Mouse (Mus musculus) spleen, adult 12 weeks (tissue): ENCODE measurements at regions not wholly inside any gene's neighbourhood (a gene's known extent, or its start where the extent isn't known, plus 50 kb on each side); places are given as distances from the start of the nearest gene placed in this dataset.

Source experiments
- DNase-seq: peaks from one replicate; pipeline ENCODE4 v3.0.0; 2022; ENCODE audit warnings: low spot score

GRCm38 (mm10) chr5:102287131-102287530 lies 194.1 kb upstream of the Arhgap24 start:
- no peak for DNase-seq

- no peak for DNase-seq
Observed at GRCm38 (mm10) chr5:102290866-102291265, 190.3 kb upstream of the Arhgap24 start.

GRCm38 (mm10) chr5:102295564-102295963 lies 185.6 kb upstream of the Arhgap24 start:
- no peak for DNase-seq

DNA sequence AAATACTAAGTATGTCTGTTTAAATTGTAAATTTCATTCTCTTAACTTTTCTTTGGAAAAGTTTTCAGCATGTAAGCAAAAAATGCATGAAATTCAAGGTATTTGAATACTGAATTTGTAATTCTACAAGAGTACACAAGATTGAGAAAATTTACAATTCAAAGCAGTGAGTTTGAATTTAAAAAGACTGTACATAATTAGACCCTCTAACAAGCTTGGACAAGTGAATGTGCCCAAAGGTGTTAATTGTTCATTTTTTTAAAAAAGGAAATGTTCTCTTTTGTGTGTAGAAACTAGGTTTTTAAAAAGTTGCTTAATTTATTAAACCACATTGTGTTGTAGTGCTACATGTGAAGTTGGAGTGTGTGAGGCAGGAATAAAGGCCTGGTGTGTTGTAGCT lies 174.9 kb upstream of the Arhgap24 start:
- DNase-seq = no peak

DNA sequence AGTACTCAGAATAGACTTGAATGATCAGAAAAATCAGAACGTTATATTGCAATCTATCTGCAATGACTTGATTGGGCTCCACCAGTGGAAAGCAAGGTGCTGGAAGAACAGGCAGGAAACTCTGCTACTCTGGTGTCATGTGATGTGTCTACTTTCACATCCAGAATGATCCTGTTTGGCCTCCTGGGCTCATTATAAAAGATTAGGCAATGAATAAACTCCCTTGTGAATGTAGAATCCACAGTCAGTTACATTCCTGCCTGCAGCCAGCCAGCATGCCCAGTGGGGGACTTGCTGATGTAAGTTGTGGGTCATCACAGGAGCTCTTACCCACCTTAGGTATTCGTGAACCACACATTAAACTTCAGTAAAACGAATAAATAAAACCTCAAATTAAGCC lies 174.5 kb upstream of the Arhgap24 start:
- no peak for DNase-seq

DNA sequence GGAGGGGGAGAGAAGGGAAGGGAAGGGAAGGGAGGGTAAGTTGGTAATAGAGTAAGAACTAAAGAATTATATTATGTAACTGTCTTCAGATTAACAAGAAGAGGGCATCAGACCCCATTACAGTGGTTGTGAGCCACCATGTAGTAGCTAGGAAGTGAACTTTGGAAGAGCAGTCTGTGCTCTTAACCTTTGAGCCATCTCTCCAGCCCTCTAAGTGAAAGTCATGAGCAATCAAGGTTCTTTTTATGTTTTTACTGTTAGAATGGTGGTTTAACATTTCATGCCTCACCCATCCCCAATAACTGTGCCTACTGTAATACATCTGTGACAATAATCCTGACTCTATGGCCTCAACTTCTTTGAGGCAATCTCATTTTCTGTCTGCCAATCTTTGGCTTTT lies 169.6 kb upstream of the Arhgap24 start:
- no peak for DNase-seq

- no peak for DNase-seq
Observed at GRCm38 (mm10) chr5:102328197-102328784, 152.9 kb upstream of the Arhgap24 start.

GRCm38 (mm10) chr5:102333894-102334293 lies 147.3 kb upstream of the Arhgap24 start:
- no peak for DNase-seq

DNA sequence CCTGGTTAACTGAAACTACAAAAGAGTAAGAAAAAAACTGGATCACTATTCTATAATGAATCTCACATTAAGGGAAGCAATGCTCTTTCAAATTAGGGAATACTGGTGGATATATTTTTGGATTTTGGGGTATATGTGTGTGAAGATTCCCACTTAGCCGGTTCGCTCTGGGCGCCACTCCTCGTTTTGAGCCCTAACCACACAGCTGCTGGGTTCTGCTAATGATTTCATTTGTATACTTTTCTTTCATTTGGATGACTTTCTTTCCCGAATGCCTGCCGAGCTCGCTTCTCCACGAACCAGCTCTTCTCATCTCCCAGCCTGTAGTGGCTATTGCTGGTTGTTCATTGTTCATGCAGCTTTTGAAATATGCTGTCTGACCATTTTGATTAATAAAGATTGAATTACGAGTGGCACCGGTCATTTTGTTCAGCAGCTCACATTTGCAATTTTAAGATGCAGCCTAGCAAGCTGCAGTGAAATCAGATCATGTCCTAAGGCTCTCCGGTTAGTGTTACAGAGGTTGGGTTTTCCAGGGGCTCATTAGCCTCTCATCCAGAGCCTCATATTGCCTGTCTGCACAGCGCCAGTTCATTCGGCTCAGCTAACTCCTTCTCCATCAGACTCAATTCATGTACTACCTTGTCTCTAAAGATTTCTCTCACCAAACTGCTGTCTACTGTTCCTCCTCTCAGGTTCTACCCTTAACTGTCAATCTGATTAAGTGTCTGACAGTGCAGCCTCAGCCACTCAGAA lies 146.6 kb upstream of the Arhgap24 start:
- DNase-seq = no peak

GRCm38 (mm10) chr5:102366481-102366880 lies 114.7 kb upstream of the Arhgap24 start:
- no peak for DNase-seq

- no peak for DNase-seq
Observed at GRCm38 (mm10) chr5:102373309-102373971, 107.8 kb upstream of the Arhgap24 start.

DNA sequence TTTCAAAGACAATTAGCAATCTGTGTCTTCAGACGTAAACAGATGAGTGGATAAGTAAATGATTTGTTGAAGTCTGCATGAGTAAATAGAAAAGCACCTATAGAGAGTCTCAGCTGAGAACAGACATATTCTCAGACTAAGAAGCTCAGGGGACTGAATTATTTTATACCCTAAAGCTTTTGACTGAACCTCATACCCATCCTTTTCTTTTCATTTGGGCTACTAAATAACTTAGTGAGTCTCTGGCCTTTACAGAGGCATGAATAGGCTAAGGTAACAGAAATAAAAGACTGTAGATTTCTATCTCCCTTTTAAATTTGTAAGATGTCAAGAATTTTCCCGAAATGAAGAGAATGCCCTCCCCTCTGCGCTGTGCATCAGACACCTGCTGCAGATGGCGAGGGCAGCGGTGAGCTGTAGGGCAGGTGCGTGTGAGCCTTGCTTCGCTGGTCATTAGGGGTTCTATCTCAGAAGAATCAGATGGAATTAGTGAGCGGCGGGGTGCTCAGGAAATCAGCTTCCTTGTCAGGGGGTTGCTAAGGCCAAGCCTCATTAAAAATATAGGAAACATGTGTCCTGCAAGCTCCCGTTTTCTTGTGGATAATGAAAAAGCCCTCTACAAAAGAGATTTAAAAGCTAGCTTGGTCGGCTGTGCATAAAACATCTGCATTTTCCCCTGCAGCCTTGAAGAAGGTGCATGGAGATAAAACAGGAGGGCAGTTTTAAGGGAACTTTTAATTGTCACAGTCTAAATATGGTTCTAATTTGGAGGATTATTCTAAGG lies 107.0 kb upstream of the Arhgap24 start:
- no peak for DNase-seq

DNA sequence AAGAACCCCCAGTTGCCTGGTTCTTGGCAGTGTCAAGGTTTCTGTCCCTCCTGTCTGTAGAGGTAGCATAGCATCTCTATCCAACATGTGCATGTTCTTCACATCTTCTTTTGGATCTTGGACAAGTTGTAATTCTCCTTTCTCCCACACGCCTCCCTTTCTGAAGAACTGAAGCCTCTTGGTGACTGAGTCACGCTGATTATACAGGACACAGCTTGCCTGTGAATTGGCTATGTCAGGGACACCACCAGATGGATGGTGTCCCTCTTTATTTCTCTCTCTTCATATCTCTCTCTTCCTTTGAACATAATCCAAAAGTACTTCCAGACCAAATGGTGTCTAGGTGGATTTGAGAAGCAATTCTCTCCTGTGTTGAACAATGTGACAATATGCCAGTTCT lies 105.9 kb upstream of the Arhgap24 start:
- no peak for DNase-seq

DNA sequence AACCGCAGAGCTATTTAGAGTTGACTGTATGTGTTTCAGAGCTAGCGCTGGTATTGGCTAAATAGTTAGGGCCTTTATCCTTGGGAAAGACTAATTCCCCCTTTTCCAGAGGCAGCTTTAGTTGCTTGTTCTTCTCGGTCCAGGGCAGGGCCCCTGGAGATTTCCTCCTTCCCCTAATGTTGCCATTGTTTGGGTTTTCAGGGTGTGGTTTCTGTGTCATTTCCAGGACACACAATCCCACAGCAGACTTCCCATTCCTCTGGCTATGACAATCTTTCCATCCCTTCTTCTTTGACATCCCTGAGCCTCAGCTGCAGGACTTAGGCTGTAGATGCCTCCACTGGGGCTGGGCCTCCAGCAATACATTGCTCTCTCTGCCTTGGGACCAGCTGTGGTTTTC lies 87.2 kb upstream of the Arhgap24 start:
- no peak for DNase-seq

GRCm38 (mm10) chr5:102395608-102396146 lies 85.5 kb upstream of the Arhgap24 start:
- DNase-seq = no peak

- no peak for DNase-seq
Observed at GRCm38 (mm10) chr5:102399006-102399405, 82.2 kb upstream of the Arhgap24 start.

- DNase-seq = no peak
Observed at GRCm38 (mm10) chr5:102417642-102418041, 63.5 kb upstream of the Arhgap24 start.

DNA sequence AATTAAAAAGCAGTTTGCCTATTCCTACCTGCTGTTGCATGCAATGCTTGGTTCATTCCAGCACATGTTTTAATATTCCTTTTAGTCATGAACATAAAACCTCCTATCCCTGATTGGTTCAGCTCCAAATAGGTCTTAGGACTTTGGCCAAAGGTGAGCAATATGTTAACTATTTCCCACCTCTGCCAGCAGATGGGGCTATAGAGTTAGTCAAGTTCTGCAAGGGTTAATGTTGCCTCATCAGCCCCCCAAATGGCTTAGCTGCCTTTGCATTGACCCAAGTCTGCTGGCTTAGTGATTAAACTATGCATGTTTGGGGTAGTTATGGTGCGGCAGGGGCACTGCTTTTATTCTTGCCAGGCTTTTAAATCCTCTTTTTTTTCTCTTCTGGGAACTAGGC lies 62.1 kb upstream of the Arhgap24 start:
- no peak for DNase-seq

- DNase-seq = no peak
Observed at GRCm38 (mm10) chr5:102424636-102425242, 56.5 kb upstream of the Arhgap24 start.

- DNase-seq = no peak
Observed at GRCm38 (mm10) chr5:102428310-102428709, 52.9 kb upstream of the Arhgap24 start.
